Mouse (Mus musculus): ENCODE measurements around the gene Psmc6.

Psmc6 gene

DNA sequence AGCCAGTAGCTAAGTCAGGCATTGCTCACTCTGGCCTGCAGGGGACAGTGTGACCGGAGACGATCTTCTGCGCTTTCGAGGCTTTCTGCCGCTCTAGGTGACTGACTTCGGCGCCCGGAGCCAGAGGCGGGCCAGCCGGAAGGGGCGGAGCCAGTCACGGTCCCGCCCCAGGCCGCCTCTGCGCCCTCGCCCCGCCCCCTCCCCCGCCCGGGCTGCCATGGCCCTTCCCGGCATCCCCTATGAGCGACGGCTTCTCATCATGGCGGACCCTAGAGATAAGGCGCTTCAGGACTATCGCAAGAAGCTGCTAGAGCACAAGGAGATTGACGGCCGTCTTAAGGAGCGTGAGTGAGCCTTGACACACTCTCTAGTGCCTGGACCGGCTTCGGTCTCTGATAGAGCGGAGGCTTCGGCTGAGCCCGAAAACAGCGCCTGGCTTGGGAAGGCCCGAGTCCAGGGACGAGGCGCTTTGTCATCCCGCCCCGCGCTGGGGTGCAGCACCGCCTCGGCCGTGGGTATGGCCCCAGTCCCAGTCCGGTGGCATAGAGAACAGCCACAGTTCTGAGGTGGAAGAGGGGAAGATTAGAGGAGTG is at the start of gene Psmc6:
Gene Psmc6 (plus strand): TSS at position 200 of the 593 bp plus-strand sequence.
- DNase-seq = peak; percentile 92

DNA sequence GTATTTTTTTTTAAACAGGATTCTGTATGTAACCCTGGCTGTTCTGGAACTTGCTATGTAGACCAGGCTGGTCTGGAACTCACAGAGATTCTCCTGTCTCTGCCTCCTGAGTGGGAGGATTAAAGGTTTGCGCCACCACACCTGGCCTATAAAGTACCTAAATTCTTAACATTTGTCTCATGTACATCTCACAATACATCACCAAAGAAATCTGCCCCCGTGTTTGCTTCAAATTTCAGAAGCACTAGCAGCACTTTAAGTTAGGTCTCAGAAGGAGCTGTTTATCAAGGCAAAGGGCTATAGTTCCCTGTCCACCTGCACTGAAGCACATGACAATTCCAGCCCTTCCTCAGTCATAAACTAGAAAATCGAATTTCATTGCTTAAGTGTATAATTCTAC is 47.5 kb upstream of the Psmc6 start:
- DNase-seq = no peak

GRCm38 (mm10) chr14:45291608-45292007 is 38.0 kb upstream of the Psmc6 start:
- no peak for DNase-seq

- no peak for DNase-seq
Measured at GRCm38 (mm10) chr14:45303939-45304338, 25.6 kb upstream of the Psmc6 start.

GRCm38 (mm10) chr14:45304389-45304788 is 25.2 kb upstream of the Psmc6 start:
- DNase-seq = no peak

DNA sequence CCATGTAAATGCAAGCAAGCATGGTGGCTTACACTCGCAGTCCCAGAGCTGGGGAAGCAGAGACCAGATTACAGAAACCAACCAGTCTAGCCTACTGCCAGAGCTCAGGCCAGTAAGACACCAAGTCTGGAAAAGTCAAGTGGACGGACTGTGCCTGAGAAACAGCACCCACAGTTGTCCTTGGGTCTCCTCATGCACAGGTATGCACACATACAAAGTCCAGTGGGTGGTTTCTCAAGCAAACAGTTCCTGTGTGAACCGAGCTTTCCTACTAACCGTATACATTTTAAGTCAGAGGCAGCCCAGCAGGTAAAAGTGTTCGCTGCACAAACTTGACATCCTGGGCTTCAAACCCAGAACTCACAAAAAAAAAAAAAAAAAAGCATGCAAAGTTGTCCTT is 23.7 kb upstream of the Psmc6 start:
- DNase-seq = no peak

- DNase-seq = no peak
Measured at GRCm38 (mm10) chr14:45307630-45308328, 21.8 kb upstream of the Psmc6 start.

DNA sequence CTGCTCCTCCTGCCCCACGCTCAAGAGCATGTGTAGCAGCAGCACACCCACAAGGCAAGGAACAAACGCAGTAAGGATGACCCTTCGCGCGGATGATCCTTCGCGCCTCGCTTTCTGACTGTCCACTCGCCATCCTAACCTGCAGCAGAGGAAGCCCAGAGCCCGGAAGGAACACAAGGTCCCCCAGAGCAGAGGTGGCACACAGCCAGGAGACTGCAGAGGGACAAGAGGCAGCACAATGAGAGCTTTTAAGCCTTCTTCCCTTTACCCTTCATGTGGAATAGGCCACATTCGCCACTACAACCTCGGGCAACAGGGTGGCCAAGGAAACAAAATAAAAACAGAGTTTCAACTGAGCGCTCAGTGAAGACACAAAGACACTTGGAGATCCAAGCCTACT is 19.9 kb upstream of the Psmc6 start:
- DNase-seq = no peak

- DNase-seq = no peak
Measured at GRCm38 (mm10) chr14:45310101-45310500, 19.5 kb upstream of the Psmc6 start.

DNA sequence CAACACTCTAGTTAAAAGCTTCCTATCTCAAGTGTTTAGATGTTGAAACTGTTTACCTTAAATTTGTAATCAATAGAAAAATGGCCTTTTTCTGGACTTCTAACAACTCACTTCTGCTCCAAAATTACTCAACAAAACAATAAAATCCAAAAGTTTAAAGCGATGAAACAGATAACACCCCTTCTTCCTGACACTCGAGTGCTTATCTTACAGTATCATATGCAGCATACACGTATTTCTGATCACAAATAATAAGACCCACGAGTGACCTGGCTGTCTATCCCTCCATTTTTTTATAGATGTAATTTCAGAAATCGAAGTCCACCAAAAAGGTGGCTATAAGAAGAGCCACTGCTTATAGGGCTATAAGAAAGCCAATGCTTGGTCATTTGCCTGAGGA is 12.7 kb upstream of the Psmc6 start:
- no peak for DNase-seq

- DNase-seq = peak; percentile 35
Measured at GRCm38 (mm10) chr14:45317921-45318411, 11.6 kb upstream of the Psmc6 start.

DNA sequence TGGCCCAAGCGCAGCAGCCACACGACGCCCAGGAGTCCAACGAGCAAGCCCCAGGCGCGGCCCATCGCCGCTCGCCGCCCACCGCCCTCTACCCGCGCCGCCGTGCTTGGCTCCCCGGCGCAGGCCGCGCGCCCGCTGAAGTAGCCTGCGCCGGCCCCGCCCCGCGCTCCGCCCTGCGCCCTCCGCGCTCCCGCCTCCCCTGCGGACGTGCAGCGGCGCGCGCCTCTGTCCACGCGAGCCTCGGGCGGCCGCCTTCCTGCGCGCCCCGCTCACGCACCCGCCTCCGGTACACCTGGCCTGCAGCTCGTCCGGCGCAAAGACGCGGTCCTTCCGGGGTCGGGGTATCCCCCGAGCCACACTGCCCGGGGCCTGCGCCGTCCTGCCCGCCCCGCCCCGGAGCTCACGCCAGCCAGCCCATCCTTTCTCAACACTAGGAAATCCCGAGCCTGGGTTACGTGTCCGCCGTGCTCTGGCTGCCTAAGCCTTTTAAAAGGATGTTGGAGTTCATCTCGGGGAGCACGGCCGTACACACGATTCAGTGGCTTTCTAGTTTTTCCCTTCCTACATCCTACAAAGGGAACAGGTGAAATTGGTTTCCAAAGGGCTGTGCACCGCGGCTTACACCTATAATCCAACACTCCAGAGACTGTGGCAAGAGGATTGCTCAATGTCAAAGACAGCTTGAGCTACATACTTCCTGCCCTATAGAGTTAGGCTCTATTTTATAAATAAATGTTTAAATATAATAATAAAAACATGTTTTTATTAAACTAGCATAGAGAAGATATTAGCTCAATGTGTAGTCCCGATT is 11.0 kb upstream of the Psmc6 start, which contains the start of gene Ero1l:
Gene Ero1l (minus strand): TSS at position 346 of the 811 bp plus-strand sequence.
- peak; percentile 85 for DNase-seq

GRCm38 (mm10) chr14:45319237-45319610 is 10.4 kb upstream of the Psmc6 start:
- DNase-seq = no peak

GRCm38 (mm10) chr14:45320111-45320510 is 9.5 kb upstream of the Psmc6 start:
- DNase-seq = no peak

DNA sequence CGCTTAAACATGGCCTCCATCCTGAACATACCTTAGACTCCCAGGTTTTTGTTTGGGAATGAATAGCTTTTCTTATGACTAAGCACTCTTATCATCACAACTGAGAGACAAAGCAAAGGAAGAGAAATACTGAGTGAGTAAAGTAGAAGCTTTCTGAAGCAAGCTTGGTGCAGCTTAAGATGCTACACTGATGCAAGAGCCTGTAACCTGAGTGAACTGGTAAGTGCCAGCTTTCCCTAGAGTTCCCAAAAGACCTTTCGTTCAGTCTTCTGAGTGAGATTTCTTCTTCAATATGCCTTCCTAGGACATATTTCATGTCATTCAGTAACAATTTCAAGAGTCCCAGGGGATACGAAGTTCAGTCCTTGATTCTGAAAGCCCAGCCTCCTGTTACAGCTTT is 8.5 kb upstream of the Psmc6 start:
- no peak for DNase-seq

- no peak for DNase-seq
Measured at GRCm38 (mm10) chr14:45321622-45322021, 8.0 kb upstream of the Psmc6 start.

- no peak for DNase-seq
Measured at GRCm38 (mm10) chr14:45322450-45322849, 7.1 kb upstream of the Psmc6 start.

- DNase-seq = no peak
Measured at GRCm38 (mm10) chr14:45323320-45323719, 6.3 kb upstream of the Psmc6 start.

GRCm38 (mm10) chr14:45325471-45325870 is 4.1 kb upstream of the Psmc6 start:
- DNase-seq = no peak

GRCm38 (mm10) chr14:45328072-45328713 is 1.4 kb upstream of the Psmc6 start:
- DNase-seq = no peak

- no peak for DNase-seq
Measured at GRCm38 (mm10) chr14:45329018-45329588, 485 bp upstream of the Psmc6 start.

GRCm38 (mm10) chr14:45350931-45351859 is 21.6 kb downstream of the Psmc6 start, which contains the start of gene Styx:
Gene Styx, plus strand, starts transcription at chr14:45351093.
- peak; percentile 97 for DNase-seq

All from thymus, postnatal 25 days (tissue).